Mouse (Mus musculus) liver, adult 2 months (tissue): ENCODE measurements around the gene Arhgdib.

Source experiments
- CTCF ChIP-seq: fragments of 200-500 bp; IDR thresholded peaks from 2 replicates; pipeline ENCODE4 v1.5.1; 2011; ENCODE audit warnings: low read depth, low read length, control low read depth
- POLR2A ChIP-seq: fragments of 200-500 bp; IDR thresholded peaks from 2 replicates; pipeline ENCODE4 v1.6.1; 2011; ENCODE audit warnings: low read length, control low read depth; ENCODE audit not compliant: insufficient read depth; ENCODE audit errors: extremely low read depth

GRCm38 (mm10) chr6:136889067-136889466, 52.6 kb downstream of the Arhgdib start:
- TF ChIP-seq CTCF (no peak), POLR2A (no peak)
